Mouse (Mus musculus) right cerebral cortex, postnatal 4 days (tissue): ENCODE data around the gene Pop4.

Experiments used
- DNase-seq: peaks from one replicate; pipeline ENCODE4 v3.0.0-alpha.2; 2022

Gene Pop4

DNA sequence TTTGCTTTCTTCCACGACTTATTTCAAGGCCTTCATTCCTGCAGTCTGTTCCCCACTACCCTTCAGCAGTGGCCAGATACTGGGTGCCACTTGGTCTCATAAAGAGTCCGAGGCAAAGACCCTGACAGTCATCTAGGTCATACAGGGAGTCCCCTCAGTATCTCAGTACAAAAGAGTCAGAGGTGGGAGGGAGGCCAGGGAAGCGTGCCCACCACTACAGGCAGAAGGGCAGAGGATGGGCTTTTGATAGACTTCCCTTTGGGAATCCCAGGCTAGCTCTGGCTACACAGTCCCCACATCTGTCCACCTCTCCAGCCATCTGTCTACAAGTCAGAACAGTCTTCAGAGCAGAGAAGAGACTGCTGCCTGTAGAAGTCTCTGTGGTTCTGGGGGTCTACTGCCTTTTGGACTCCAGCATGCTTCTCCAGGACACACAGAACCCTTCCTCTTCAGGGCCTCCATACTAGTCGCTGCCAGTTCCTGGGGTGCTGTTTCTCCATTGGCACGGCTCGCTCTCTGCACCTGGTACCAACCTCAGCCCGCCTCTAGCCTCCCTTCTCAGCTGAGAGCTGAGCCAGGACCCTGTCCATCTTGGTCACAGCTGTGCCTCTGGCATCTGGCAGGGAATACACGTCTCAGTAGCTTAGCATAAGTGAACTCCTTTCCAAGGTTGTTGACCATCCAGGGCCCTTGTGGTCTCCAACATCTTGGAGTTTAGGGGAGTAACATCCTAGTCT is 52.4 kb downstream of the Pop4 start:
- no peak for DNase-seq

DNA sequence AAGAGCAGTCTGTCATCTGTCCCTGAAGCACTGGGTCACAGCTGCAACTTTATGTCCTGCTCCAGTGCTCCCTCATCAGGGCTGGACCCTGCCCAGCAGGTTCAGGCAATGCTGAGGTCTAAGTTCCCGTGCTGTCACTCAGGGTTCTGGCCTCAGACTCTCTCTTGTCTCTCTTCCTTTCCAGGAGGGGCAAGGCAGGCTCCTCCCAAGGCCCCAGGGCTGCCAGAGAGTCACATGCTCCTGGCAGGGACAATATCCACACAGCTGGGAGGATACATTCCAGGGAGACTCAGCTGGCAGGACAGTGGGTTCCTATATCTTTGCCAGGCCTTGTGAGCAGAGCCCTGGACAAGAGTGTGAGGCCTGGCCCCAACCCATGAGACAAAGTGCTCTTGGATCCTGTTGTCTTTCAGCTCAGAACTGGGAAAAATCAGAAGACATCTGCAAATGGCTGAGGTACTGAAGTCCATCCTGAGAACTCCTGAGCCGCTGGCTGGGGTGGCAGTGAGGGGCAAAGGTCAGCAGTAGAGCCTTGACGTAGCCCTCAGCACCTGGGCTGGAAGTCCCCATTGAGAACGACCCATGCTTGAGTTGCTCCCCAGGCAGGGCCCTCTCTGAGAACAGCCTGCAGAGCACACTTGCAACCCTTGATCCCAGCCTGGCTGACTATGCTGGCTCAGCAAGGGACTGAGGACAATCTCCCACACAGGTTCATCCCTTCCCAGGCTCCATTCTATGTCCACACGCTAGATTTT is 53.6 kb downstream of the Pop4 start:
- peak; percentile 12 for DNase-seq

DNA sequence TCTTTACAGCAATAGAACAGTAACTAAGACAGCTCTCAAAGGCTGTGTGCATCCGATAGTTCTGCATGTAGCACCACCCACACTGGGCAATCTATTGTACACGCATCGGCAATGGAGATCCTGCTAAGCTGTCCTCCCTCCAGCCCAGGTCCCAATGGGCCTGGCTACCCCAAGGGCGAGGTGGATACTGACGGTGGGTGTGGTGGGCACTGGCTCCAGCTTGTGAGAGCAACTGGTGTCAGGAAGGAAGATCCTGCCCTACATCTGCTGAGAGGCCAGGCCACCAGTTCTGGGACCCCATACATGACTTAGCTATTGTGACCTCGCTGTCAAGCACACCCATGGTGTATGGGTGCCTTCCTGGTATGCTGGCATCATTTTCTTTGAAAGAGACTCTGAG is 55.5 kb downstream of the Pop4 start:
- no peak for DNase-seq

DNA sequence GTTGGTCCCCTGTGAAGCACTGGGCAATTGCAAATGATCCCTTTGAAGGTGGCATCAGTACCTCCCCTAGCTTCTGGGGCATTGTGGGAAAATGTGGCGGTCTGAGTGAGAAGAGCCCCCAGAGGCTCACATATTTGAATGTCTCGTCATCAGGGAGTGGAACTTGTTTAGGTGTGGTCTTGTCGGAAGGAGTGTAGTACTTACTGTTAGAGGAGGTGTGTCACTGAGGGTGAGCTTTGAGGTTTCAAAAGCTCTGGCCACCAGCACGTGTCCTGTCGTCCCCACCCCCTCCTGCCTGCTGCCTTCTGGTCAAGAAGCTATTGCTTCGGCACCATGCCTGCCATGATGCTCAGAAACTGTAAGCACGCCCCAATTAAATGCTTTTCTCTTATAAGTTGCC is 55.9 kb downstream of the Pop4 start:
- no peak for DNase-seq

DNA sequence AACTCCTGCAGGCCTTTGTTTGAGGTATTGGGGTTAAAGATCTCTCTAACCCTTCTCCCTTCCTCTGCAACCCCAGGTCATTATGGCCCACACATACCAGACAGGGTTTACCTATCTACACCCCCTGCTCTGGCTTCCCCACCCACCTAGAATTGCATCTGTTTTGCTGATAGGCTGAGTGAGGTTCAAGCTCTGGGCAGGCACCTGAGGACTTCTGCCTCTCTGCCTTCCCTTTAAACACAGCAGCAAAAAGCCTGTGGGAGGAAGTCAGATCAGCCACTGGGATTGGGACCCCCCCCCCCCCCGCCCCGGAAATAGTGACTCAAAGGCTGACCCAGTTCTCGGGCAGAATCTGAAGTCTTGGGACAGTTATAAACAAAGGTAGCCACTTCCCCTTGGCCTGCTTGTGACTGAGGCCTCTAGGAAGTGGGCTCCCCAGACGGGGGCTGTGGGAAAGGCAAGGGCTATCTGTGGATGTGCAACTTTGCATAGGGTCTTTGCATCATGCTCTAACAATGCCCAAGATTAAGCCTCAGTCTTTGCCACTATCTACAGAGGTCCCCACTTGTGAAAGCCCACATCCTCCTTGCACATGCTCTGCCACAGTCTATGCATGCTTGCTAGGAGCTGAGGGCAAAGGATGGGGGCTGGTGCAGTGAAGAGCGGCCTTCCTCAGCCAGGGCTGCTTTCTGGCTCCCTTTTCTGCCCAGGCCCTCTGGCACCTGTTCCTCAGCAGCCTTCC is 56.6 kb downstream of the Pop4 start:
- no peak for DNase-seq

DNA sequence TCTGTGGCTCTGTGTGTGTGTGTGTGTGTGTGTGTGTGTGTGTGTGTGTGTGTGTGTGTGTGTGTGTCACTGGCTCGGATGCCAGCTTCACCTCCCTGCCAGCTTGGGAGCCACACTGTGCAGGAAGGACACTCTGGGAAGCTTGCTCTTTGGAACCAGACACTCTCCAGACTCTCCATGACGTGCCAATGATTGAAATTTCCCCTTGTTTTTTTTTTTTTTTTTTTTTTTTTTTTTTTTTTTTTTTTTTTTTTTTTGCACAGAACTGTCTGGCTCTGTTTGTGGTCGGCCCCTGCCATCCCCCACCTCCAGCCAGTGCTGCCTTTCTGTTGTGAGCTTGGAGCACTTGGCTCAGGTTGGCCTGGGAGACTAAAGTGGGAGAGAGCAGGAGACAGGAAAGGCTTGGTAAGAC is 58.6 kb downstream of the Pop4 start:
- DNase-seq: no peak
